ENCODE assay signal across 8 mouse cellular contexts in genomic region chr9:96195885-96196622, GRCm38 (mm10). TPM values are rescaled to one million over a fixed set of nuclear protein-coding genes. Genes with fewer than 3 reads are reported as not detected.
DNase-seq lines count a peak whose midpoint lies in the region; ATAC-seq and TF ChIP-seq lines count a peak whose summit lies in the region.

Tfdp2 (plus strand) TSS chr9:96196275.

- peak; percentile 87 for DNase-seq in gastrocnemius, postnatal 10 days
- peak; percentile 91 for DNase-seq in induced T-regulatory cell, adult 2 months (ENCODE audit: low read depth)
- peak; percentile 67 to 86 for DNase-seq in left cerebral cortex, adult 9 months (ENCODE audit: low spot score in 2 of 2)
- peak; percentile 88 for DNase-seq in right cerebral cortex, postnatal 14 days
- DNase-seq in urinary bladder, postnatal 36 days (ENCODE audit: low spot score in 2 of 2) = peak; percentile 79 to 90

- H3K4me3 ChIP-seq in cortical plate, adult 2 months (ENCODE audit: insufficient read depth, low read length) = peak within 1 kb of the TSS; percentile 49

- TF ChIP-seq CTCF in cortical plate, adult 2 months (IDR thresholded peaks at IDR 0.05; ENCODE audit: extremely low read depth, insufficient read depth, low read length) = no peak

- ATAC-seq in activated CD4-positive, CD25-positive, alpha-beta regulatory T cell, adult 4 months = peak; percentile 95
- peak; percentile 96 for ATAC-seq in megakaryocyte progenitor cell, adult 5-6 weeks (replicated peaks; ENCODE audit: poor library complexity)

- peaks cover 1% of the 10 kb centered on the region; the same call in 1 of the 2 replicates for H3K4me1 ChIP-seq in cortical plate, adult 2 months (ENCODE audit: control insufficient read depth, insufficient read depth, low read length)

- TF ChIP-seq POLR2A in cortical plate, adult 2 months (IDR thresholded peaks at IDR 0.05; ENCODE audit: extremely low read depth, insufficient read depth, low read length) = peak; percentile 53; the same call in 1 of the 2 replicates

- peak within 1 kb of the TSS; percentile 94 for H3K27ac ChIP-seq in cortical plate, adult 2 months (ENCODE audit: insufficient read depth, low read length)

RNA-seq across cellular contexts. Expression of gene Tfdp2, which starts in this region (rescaled TPM):
- 10 to 100 TPM in 1 of 2 experiments, 1 to 10 TPM in 1; 9.0 to 11.5 TPM for polyA plus RNA-seq in activated CD4-positive, CD25-positive, alpha-beta regulatory T cell, adult 4 months (2017; shearing (Covaris generic))
- polyA plus RNA-seq in cortical plate, adult 2 months (2012; rRNA removed) = 15.9 and 17.0 TPM in 2 replicates
- 10 to 100 TPM; 48.6 to 49.1 TPM for total RNA-seq in gastrocnemius, postnatal 10 days (2021)
- 25.2 and 26.1 TPM in 2 replicates for total RNA-seq in megakaryocyte progenitor cell, adult 5-6 weeks (2015)
- 35.0 and 36.6 TPM in 2 replicates for total RNA-seq in megakaryocyte progenitor cell, adult 5-6 weeks (2017)

Comparison
In these comparisons a context has a peak if more than half of its experiments do, and no peak if none do; other contexts are left out.
1. Peak in every context shown above with its lines: DNase-seq, ATAC-seq, H3K4me3 ChIP-seq and H3K27ac ChIP-seq.